Mouse (Mus musculus): ENCODE measurements at regions not wholly inside any gene's neighbourhood (a gene's known extent, or its start where the extent isn't known, plus 50 kb on each side); places are given as distances from the start of the nearest gene placed in this dataset.

GRCm38 (mm10) chr3:21484052-21484451 lies 592.4 kb upstream of the Tbl1xr1 start:
- Histone ChIP-seq H3K36me3 (no peaks in the 10 kb centered on the region), H3K4me2 (replicated peaks) (no peak overlapping the region), H3K9ac (no peak overlapping the region), H3K4me3 (no peak overlapping the region), H3K27ac (no peak overlapping the region), H3K27me3 (no peaks in the 10 kb centered on the region), H3K9me3 (0 out of 2 replicates have a peak, but pooled peaks cover 3% of the 10 kb centered on the region), H3K4me1 (peaks cover 4% of the 10 kb centered on the region)
- WGBS: 81% methylated on average over 2 of the region's 2 CpGs
- ATAC-seq (ENCODE audit: insufficient number of reproducible peaks, insufficient read depth, low FRiP score, low TSS enrichment): no peak

GRCm38 (mm10) chr3:21485454-21485853 lies 591.0 kb upstream of the Tbl1xr1 start:
- Histone ChIP-seq H3K4me1 (no peaks in the 10 kb centered on the region), H3K27me3 (no peaks in the 10 kb centered on the region), H3K4me2 (replicated peaks) (no peak overlapping the region), H3K4me3 (no peak overlapping the region), H3K9me3 (0 out of 2 replicates have a peak, but pooled peaks cover 4% of the 10 kb centered on the region), H3K36me3 (no peaks in the 10 kb centered on the region), H3K27ac (no peak overlapping the region), H3K9ac (no peak overlapping the region)
- no peak for ATAC-seq (ENCODE audit: insufficient number of reproducible peaks, insufficient read depth, low FRiP score, low TSS enrichment)

GRCm38 (mm10) chr3:21489547-21489946 lies 586.9 kb upstream of the Tbl1xr1 start:
- no peak for ATAC-seq (ENCODE audit: insufficient number of reproducible peaks, insufficient read depth, low FRiP score, low TSS enrichment)
- no peaks in the 10 kb centered on the region for H3K36me3 ChIP-seq
- no peak overlapping the region for H3K4me2 ChIP-seq (replicated peaks)
- no peak overlapping the region for H3K4me3 ChIP-seq
- H3K27ac ChIP-seq: no peak overlapping the region
- no peaks in the 10 kb centered on the region for H3K27me3 ChIP-seq
- no peak overlapping the region for H3K9ac ChIP-seq
- H3K4me1 ChIP-seq: no peaks in the 10 kb centered on the region
- 91% methylated on average over 1 of the region's 1 CpGs for WGBS
- H3K9me3 ChIP-seq: 0 out of 2 replicates have a peak, but pooled peaks cover 4% of the 10 kb centered on the region

- H3K9ac ChIP-seq: no peak overlapping the region
- no peak overlapping the region for H3K4me2 ChIP-seq (replicated peaks)
- 54% methylated on average over 3 of the region's 3 CpGs for WGBS
- H3K4me3 ChIP-seq: no peak overlapping the region
- no peaks in the 10 kb centered on the region; the same call in 1 of the 2 replicates for H3K4me1 ChIP-seq
- no peak overlapping the region for H3K27ac ChIP-seq
- H3K27me3 ChIP-seq: no peaks in the 10 kb centered on the region
- 0 out of 2 replicates have a peak, but pooled peaks cover 4% of the 10 kb centered on the region for H3K9me3 ChIP-seq
- H3K36me3 ChIP-seq: no peaks in the 10 kb centered on the region
- no peak for ATAC-seq (ENCODE audit: insufficient number of reproducible peaks, insufficient read depth, low FRiP score, low TSS enrichment)
Measured at GRCm38 (mm10) chr3:21492413-21492812, 584.0 kb upstream of the Tbl1xr1 start.

GRCm38 (mm10) chr3:21493384-21493783 lies 583.1 kb upstream of the Tbl1xr1 start:
- Histone ChIP-seq H3K9me3 (0 out of 2 replicates have a peak, but pooled peaks cover 4% of the 10 kb centered on the region), H3K4me1 (no peaks in the 10 kb centered on the region; the same call in 1 of the 2 replicates), H3K36me3 (no peaks in the 10 kb centered on the region), H3K27me3 (no peaks in the 10 kb centered on the region), H3K9ac (no peak overlapping the region), H3K4me3 (no peak overlapping the region), H3K27ac (no peak overlapping the region), H3K4me2 (replicated peaks) (no peak overlapping the region)
- ATAC-seq (ENCODE audit: insufficient number of reproducible peaks, insufficient read depth, low FRiP score, low TSS enrichment): no peak
- WGBS: 73% methylated on average over 6 of the region's 6 CpGs

- WGBS: 61% methylated on average over 3 of the region's 3 CpGs
- no peaks in the 10 kb centered on the region; the same call in 1 of the 2 replicates for H3K4me1 ChIP-seq
- H3K27ac ChIP-seq: no peak overlapping the region
- no peak for ATAC-seq (ENCODE audit: insufficient number of reproducible peaks, insufficient read depth, low FRiP score, low TSS enrichment)
- H3K36me3 ChIP-seq: no peaks in the 10 kb centered on the region
- no peaks in the 10 kb centered on the region for H3K27me3 ChIP-seq
- no peak overlapping the region for H3K4me3 ChIP-seq
- no peak overlapping the region for H3K9ac ChIP-seq
- no peaks in the 10 kb centered on the region for H3K9me3 ChIP-seq
- no peak overlapping the region for H3K4me2 ChIP-seq (replicated peaks)
Measured at GRCm38 (mm10) chr3:21494904-21495303, 581.5 kb upstream of the Tbl1xr1 start.

GRCm38 (mm10) chr3:21495651-21496050 lies 580.8 kb upstream of the Tbl1xr1 start:
- no peaks in the 10 kb centered on the region; the same call in 1 of the 2 replicates for H3K4me1 ChIP-seq
- H3K27ac ChIP-seq: no peak overlapping the region
- no peaks in the 10 kb centered on the region for H3K27me3 ChIP-seq
- H3K4me2 ChIP-seq (replicated peaks): no peak overlapping the region
- H3K9ac ChIP-seq: no peak overlapping the region
- WGBS: 61% methylated on average over 5 of the region's 5 CpGs
- H3K4me3 ChIP-seq: no peak overlapping the region
- H3K9me3 ChIP-seq: no peaks in the 10 kb centered on the region
- no peak for ATAC-seq (ENCODE audit: insufficient number of reproducible peaks, insufficient read depth, low FRiP score, low TSS enrichment)
- no peaks in the 10 kb centered on the region for H3K36me3 ChIP-seq

- Histone ChIP-seq H3K4me2 (replicated peaks) (no peak overlapping the region), H3K4me3 (no peak overlapping the region), H3K36me3 (no peaks in the 10 kb centered on the region), H3K27ac (no peak overlapping the region), H3K27me3 (no peaks in the 10 kb centered on the region), H3K9me3 (no peaks in the 10 kb centered on the region), H3K9ac (no peak overlapping the region), H3K4me1 (no peaks in the 10 kb centered on the region; the same call in 1 of the 2 replicates)
- WGBS: 81% methylated on average over 2 of the region's 2 CpGs
- ATAC-seq (ENCODE audit: insufficient number of reproducible peaks, insufficient read depth, low FRiP score, low TSS enrichment): no peak
Measured at GRCm38 (mm10) chr3:21496166-21496565, 580.3 kb upstream of the Tbl1xr1 start.

- Histone ChIP-seq H3K27ac (no peak overlapping the region), H3K36me3 (no peaks in the 10 kb centered on the region), H3K9ac (no peak overlapping the region), H3K4me2 (replicated peaks) (no peak overlapping the region), H3K4me1 (no peaks in the 10 kb centered on the region; the same call in 1 of the 2 replicates), H3K4me3 (no peak overlapping the region), H3K9me3 (no peaks in the 10 kb centered on the region), H3K27me3 (no peaks in the 10 kb centered on the region)
- ATAC-seq (ENCODE audit: insufficient number of reproducible peaks, insufficient read depth, low FRiP score, low TSS enrichment): no peak
- 73% methylated on average over 1 of the region's 1 CpGs for WGBS
Measured at GRCm38 (mm10) chr3:21497011-21497410, 579.4 kb upstream of the Tbl1xr1 start.

GRCm38 (mm10) chr3:21507655-21508054 lies 568.8 kb upstream of the Tbl1xr1 start:
- Histone ChIP-seq H3K9me3 (peaks cover 16% of the 10 kb centered on the region), H3K4me2 (replicated peaks) (no peak overlapping the region), H3K27ac (no peak overlapping the region), H3K27me3 (no peaks in the 10 kb centered on the region), H3K4me1 (no peaks in the 10 kb centered on the region), H3K4me3 (no peak overlapping the region), H3K36me3 (no peaks in the 10 kb centered on the region), H3K9ac (no peak overlapping the region)
- 96% methylated on average over 2 of the region's 2 CpGs for WGBS
- no peak for ATAC-seq (ENCODE audit: insufficient number of reproducible peaks, insufficient read depth, low FRiP score, low TSS enrichment)

- no peak overlapping the region for H3K27ac ChIP-seq
- no peaks in the 10 kb centered on the region for H3K36me3 ChIP-seq
- H3K9ac ChIP-seq: no peak overlapping the region
- H3K4me2 ChIP-seq (replicated peaks): no peak overlapping the region
- H3K4me3 ChIP-seq: no peak overlapping the region
- H3K4me1 ChIP-seq: no peaks in the 10 kb centered on the region
- H3K27me3 ChIP-seq: no peaks in the 10 kb centered on the region
- ATAC-seq (ENCODE audit: insufficient number of reproducible peaks, insufficient read depth, low FRiP score, low TSS enrichment): no peak
- WGBS: 63% methylated on average over 4 of the region's 4 CpGs
- H3K9me3 ChIP-seq: peaks cover 16% of the 10 kb centered on the region
Measured at GRCm38 (mm10) chr3:21512081-21512480, 564.4 kb upstream of the Tbl1xr1 start.

- WGBS: 26% methylated on average over 1 of the region's 1 CpGs
- H3K4me3 ChIP-seq: no peak overlapping the region
- ATAC-seq (ENCODE audit: insufficient number of reproducible peaks, insufficient read depth, low FRiP score, low TSS enrichment): no peak
- H3K9ac ChIP-seq: no peak overlapping the region
- no peaks in the 10 kb centered on the region for H3K9me3 ChIP-seq
- no peaks in the 10 kb centered on the region for H3K36me3 ChIP-seq
- peaks cover 7% of the 10 kb centered on the region; the same call in 1 of the 2 replicates for H3K4me1 ChIP-seq
- no peaks in the 10 kb centered on the region for H3K27me3 ChIP-seq
- no peak overlapping the region for H3K27ac ChIP-seq
- H3K4me2 ChIP-seq (replicated peaks): no peak overlapping the region
Measured at GRCm38 (mm10) chr3:21524426-21524937, 552.0 kb upstream of the Tbl1xr1 start.
